Mouse (Mus musculus): Measurements from ENCODE around the gene Amz2.
"Not testable (repeated sequence)": the region's sequence is repeated elsewhere in the genome, so short reads cannot be mapped to it uniquely, and the experiment has no call there.

The Amz2 gene

GRCm38 (mm10) chr11:109470921-109471861, 45.4 kb downstream of the Amz2 start:
- DNase-seq (ENCODE audit: low spot score): peak; percentile 60

GRCm38 (mm10) chr11:109472171-109472691, 46.5 kb downstream of the Amz2 start:
- peak; percentile 45 for DNase-seq (ENCODE audit: low spot score)

- DNase-seq (ENCODE audit: low spot score): no peak
These were observed 47.0 kb downstream of the Amz2 start for GRCm38 (mm10) chr11:109472821-109473170.

- DNase-seq (ENCODE audit: low spot score): peak; percentile 95
These were observed 47.7 kb downstream of the Amz2 start, which contains the start of the genes Arsg and Slc16a6 for GRCm38 (mm10) chr11:109473171-109474085. Arsg (plus strand) TSS chr11:109473374. Slc16a6 (minus strand) TSS chr11:109473598.

GRCm38 (mm10) chr11:109474086-109474742, 48.5 kb downstream of the Amz2 start:
- DNase-seq (ENCODE audit: low spot score): no peak

- no peak for DNase-seq (ENCODE audit: low spot score)
These were observed 49.1 kb downstream of the Amz2 start for GRCm38 (mm10) chr11:109474836-109475235.

GRCm38 (mm10) chr11:109475717-109476116, 50.0 kb downstream of the Amz2 start:
- DNase-seq (ENCODE audit: low spot score): no peak

- no peak for DNase-seq (ENCODE audit: low spot score)
These were observed 50.5 kb downstream of the Amz2 start for GRCm38 (mm10) chr11:109476241-109476640.

- no peak for DNase-seq (ENCODE audit: low spot score)
These were observed 50.9 kb downstream of the Amz2 start for GRCm38 (mm10) chr11:109476653-109477052.

- DNase-seq (ENCODE audit: low spot score): peak; percentile 80
These were observed 52.0 kb downstream of the Amz2 start for GRCm38 (mm10) chr11:109477606-109478380.

- DNase-seq (ENCODE audit: low spot score): no peak
These were observed 54.0 kb downstream of the Amz2 start for GRCm38 (mm10) chr11:109479575-109480285.

- no peak for DNase-seq (ENCODE audit: low spot score)
These were observed 54.7 kb downstream of the Amz2 start for GRCm38 (mm10) chr11:109480440-109480839.

- no peak for DNase-seq (ENCODE audit: low spot score)
These were observed 59.8 kb downstream of the Amz2 start for GRCm38 (mm10) chr11:109485398-109486045.

GRCm38 (mm10) chr11:109487111-109487510, 61.4 kb downstream of the Amz2 start:
- no peak for DNase-seq (ENCODE audit: low spot score)

- peak; percentile 37 for DNase-seq (ENCODE audit: low spot score)
These were observed 62.4 kb downstream of the Amz2 start for GRCm38 (mm10) chr11:109487991-109488684.

- DNase-seq (ENCODE audit: low spot score): no peak
These were observed 64.0 kb downstream of the Amz2 start for GRCm38 (mm10) chr11:109489763-109490162.

GRCm38 (mm10) chr11:109491844-109492243, 66.1 kb downstream of the Amz2 start:
- no peak for DNase-seq (ENCODE audit: low spot score)

GRCm38 (mm10) chr11:109492847-109493464, 67.2 kb downstream of the Amz2 start:
- not testable (repeated sequence) for DNase-seq (ENCODE audit: low spot score)

All from yolk sac, embryonic 10.5 days (tissue).